Mouse (Mus musculus) myocyte (in vitro differentiated cells): ENCODE results near the gene Sod3.

Experiments used
- MAX ChIP-seq: IDR thresholded peaks from one replicate; pipeline ENCODE4 v1.6.1; 2011; ENCODE audit warnings: low read depth, mild to moderate bottlenecking, control low read depth
- MYOD1 ChIP-seq, 3 experiments: IDR thresholded peaks; one replicate each; pipeline ENCODE4 v1.6.1; 2011; ENCODE audit warnings: control low read depth in 2 of 3, low read depth in 2 of 3, mild to moderate bottlenecking in 2 of 3, moderate library complexity in 1 of 3; ENCODE audit not compliant: insufficient read length in 2 of 3, control insufficient read depth in 1 of 3

- TF ChIP-seq MAX (no peak), MYOD1 (IDR thresholded peaks at IDR 0.05; ENCODE audit: control insufficient read depth in 1 of 3, insufficient read length in 2 of 3, low read depth in 2 of 3) (no peak)
Measured at GRCm38 (mm10) chr5:52362776-52363467, 669 bp upstream of the Sod3 start.
